Mouse (Mus musculus): ENCODE measurements around the gene Epo.

DNA sequence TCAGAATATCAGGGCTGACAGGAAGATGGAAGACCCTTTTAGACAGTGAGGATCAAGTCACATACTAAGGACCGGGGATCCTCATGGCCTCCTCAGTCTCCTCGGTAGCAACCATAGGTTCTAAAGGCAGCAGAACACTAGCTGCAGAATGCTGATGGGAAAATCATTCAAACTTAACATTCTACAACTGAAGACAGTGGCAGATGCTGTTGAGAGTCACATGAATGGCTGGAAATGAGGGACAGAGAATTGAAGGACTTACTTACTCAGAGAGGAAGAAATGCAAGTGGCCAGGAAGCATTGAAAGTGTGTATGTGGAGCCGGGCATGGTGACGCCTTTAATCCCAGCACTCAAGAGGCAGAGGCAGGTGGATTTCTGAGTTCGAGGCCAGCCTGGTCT is 56.1 kb downstream of the Epo start, which contains the start of gene Zan:
- TF ChIP-seq CTCF (IDR thresholded peaks at IDR 0.05; ENCODE audit: low read depth) (no peak), EP300 (IDR thresholded peaks at IDR 0.05; ENCODE audit: low read depth) (no peak)
